In the genomic region with DNA sequence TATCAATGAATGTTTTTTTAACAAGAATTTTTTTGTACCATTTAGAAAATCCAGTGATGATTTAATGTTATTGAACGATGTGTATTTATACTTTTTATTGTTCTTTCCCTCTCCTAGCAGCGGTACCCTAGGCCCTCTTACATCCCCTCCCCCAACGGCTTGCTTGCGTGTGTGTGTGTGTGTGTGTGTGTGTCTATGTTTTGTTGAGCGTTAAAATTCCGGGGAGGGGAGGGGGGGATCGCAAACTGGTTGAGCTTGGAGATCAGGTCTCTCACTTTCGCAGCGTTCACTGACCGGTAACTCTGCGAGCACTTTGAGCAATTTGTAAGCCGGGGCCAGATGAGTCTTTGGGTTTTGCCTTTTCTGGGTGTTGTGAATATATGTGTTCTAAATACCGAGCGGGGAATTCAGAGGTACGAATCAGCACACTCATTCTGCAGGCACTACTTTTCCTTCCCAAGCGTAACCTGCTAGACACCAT, we compare ENCODE assay signal across 8 mouse cellular contexts. TPM values are rescaled to one million over a fixed set of nuclear protein-coding genes. Genes with fewer than 3 reads are reported as not detected.
DNase-seq lines count a peak whose midpoint lies in the region; ATAC-seq and TF ChIP-seq lines count a peak whose summit lies in the region.

No protein-coding gene starts in this region.

- H3K27ac ChIP-seq in kidney, embryonic 15.5 days = peak overlapping the region; percentile 98
- no peak overlapping the region for H3K27ac ChIP-seq in cortical plate, adult 2 months (ENCODE audit: insufficient read depth, low read length)
- peak overlapping the region; percentile 64 for H3K27ac ChIP-seq in hindbrain, embryonic 14.5 days

- no peaks in the 10 kb centered on the region for H3K27me3 ChIP-seq in kidney, embryonic 15.5 days
- no peaks in the 10 kb centered on the region for H3K27me3 ChIP-seq in hindbrain, embryonic 14.5 days (ENCODE audit: control insufficient read depth, insufficient read depth, low read length)
- H3K27me3 ChIP-seq in myocyte (ENCODE audit: control insufficient read depth, insufficient read depth, insufficient read length) = no peaks in the 10 kb centered on the region

- peak overlapping the region; percentile 23 for H3ac ChIP-seq in myocyte (ENCODE audit: control insufficient read depth, insufficient read length)

- under 1% methylated on average over 16 of the region's 16 CpGs for WGBS in kidney, embryonic 15.5 days
- WGBS in hindbrain, embryonic 14.5 days = under 1% methylated on average over 16 of the region's 16 CpGs

- TF ChIP-seq POLR2A in cortical plate, adult 2 months (IDR thresholded peaks at IDR 0.05; ENCODE audit: extremely low read depth, insufficient read depth, low read length) = no peak
- no peak for TF ChIP-seq POLR2A in myocyte (IDR thresholded peaks at IDR 0.05; ENCODE audit: insufficient read length, low read depth)

- ATAC-seq in kidney, embryonic 15.5 days (replicated peaks; ENCODE audit: low FRiP score) = no peak
- ATAC-seq in hindbrain, embryonic 14.5 days (ENCODE audit: low FRiP score) = no peak

- no peak for TF ChIP-seq CTCF in cortical plate, adult 2 months (IDR thresholded peaks at IDR 0.05; ENCODE audit: extremely low read depth, insufficient read depth, low read length)

- peaks cover 45% of the 10 kb centered on the region for H3K79me2 ChIP-seq in myocyte (ENCODE audit: control insufficient read depth, insufficient read depth)

- H3K4me3 ChIP-seq in kidney, embryonic 15.5 days (replicated peaks) = peak overlapping the region; percentile 83
- H3K4me3 ChIP-seq in cortical plate, adult 2 months (ENCODE audit: insufficient read depth, low read length) = peak overlapping the region; percentile 90
- peak overlapping the region; percentile 66 for H3K4me3 ChIP-seq in hindbrain, embryonic 14.5 days (replicated peaks; ENCODE audit: low read length)
- peak overlapping the region; percentile 79 for H3K4me3 ChIP-seq in myocyte

- peak overlapping the region; percentile 86 for H3K4me2 ChIP-seq in kidney, embryonic 15.5 days
- peak overlapping the region; percentile 87 for H3K4me2 ChIP-seq in hindbrain, embryonic 14.5 days (replicated peaks)
- peak overlapping the region; percentile 99 for H3K4me2 ChIP-seq in myocyte (ENCODE audit: low read depth)

- DNase-seq in kidney, postnatal 36 days = no peak
- peak; percentile 55 for DNase-seq in hindbrain, embryonic 14.5 days (ENCODE audit: low spot score)
- no peak for DNase-seq in frontal cortex, postnatal 14 days (ENCODE audit: low spot score in 2 of 2)
- no peak for DNase-seq in layer of hippocampus, postnatal 25 days (ENCODE audit: extremely low spot score in 1 of 2, low spot score in 1 of 2)
- no peak for DNase-seq in right cerebral cortex, postnatal 36 days (ENCODE audit: low spot score in 2 of 2)

- H3K36me3 ChIP-seq in kidney, embryonic 15.5 days = peaks cover 6% of the 10 kb centered on the region; the same call in 1 of the 2 replicates
- H3K36me3 ChIP-seq in hindbrain, embryonic 14.5 days (replicated peaks; ENCODE audit: control insufficient read depth, insufficient read depth) = no peaks in the 10 kb centered on the region
- no peaks in the 10 kb centered on the region for H3K36me3 ChIP-seq in myocyte (ENCODE audit: control insufficient read depth, insufficient read depth)

- H3K4me1 ChIP-seq in kidney, embryonic 15.5 days = peaks cover 21% of the 10 kb centered on the region
- H3K4me1 ChIP-seq in cortical plate, adult 2 months (ENCODE audit: control insufficient read depth, insufficient read depth, low read length) = no peaks in the 10 kb centered on the region
- peaks cover 3% of the 10 kb centered on the region; the same call in 1 of the 2 replicates for H3K4me1 ChIP-seq in hindbrain, embryonic 14.5 days (replicated peaks; ENCODE audit: control insufficient read depth, insufficient read depth, low read length)

- H3K9me3 ChIP-seq in kidney, embryonic 15.5 days (replicated peaks) = no peaks in the 10 kb centered on the region
- H3K9me3 ChIP-seq in hindbrain, embryonic 14.5 days (ENCODE audit: control insufficient read depth, low read length) = no peaks in the 10 kb centered on the region

- peak overlapping the region; percentile 81 for H3K9ac ChIP-seq in kidney, embryonic 15.5 days
- peak overlapping the region; percentile 68 for H3K9ac ChIP-seq in hindbrain, embryonic 14.5 days

TF ChIP-seq in myocyte, 11 proteins besides CTCF, POLR2A, EP300 and RAD21:
- TF ChIP-seq E2F4 (IDR thresholded peaks at IDR 0.05; ENCODE audit: insufficient read depth) (no peak), SRF (IDR thresholded peaks at IDR 0.05; ENCODE audit: control insufficient read depth, insufficient read length, low read depth) (no peak), REST (IDR thresholded peaks at IDR 0.05; ENCODE audit: insufficient read depth, insufficient read length) (no peak), POLR2AphosphoS2 (IDR thresholded peaks at IDR 0.05; ENCODE audit: insufficient read length, low read depth) (no peak), MAX (IDR thresholded peaks at IDR 0.05; ENCODE audit: low read depth) (no peak), TCF12 (IDR thresholded peaks at IDR 0.05; ENCODE audit: insufficient read depth, poor library complexity, severe bottlenecking) (no peak), MYOD1 (IDR thresholded peaks at IDR 0.05; ENCODE audit: control insufficient read depth in 1 of 3, insufficient read length in 2 of 3, low read depth in 2 of 3) (no peak)

RNA-seq across cellular contexts. Expression of gene Fat1, which starts 1.3 kb away (rescaled TPM):
- 21.3 and 21.9 TPM in 2 replicates for polyA plus RNA-seq in kidney, embryonic 15.5 days (2015; fragmentation: Nextera tagmentation; extraction: Ambion mirVana)
- 17.4 and 18.9 TPM in 2 replicates for polyA plus RNA-seq in cortical plate, adult 2 months (2012; rRNA removed)
- polyA plus RNA-seq in hindbrain, embryonic 14.5 days (2014; fragmentation: Nextera tagmentation; extraction: Ambion mirVana) = 25.3 and 28.8 TPM in 2 replicates
- 11.5 TPM for polyA plus RNA-seq in myocyte (2012; fragmentation: generic; extraction: Trizol)
- 10 to 100 TPM; 22.7 to 28.7 TPM for total RNA-seq in layer of hippocampus, postnatal 25 days (2021)
